Mouse (Mus musculus) thymus, adult 2 months (tissue): ENCODE results near the gene Pebp1. TPM values are rescaled to one million over a fixed set of nuclear protein-coding genes. Genes with fewer than 3 reads are reported as not detected.
A peak's percentile ranks its signal among the peaks of the same experiment; 100 is the strongest.

Experiments
- DNase-seq: peaks from one replicate; pipeline ENCODE4 v3.0.0; 2021
- H3K27ac ChIP-seq: fragments of 200-500 bp; 2 replicates; pipeline ENCODE4 v1.5.1; 2012; ENCODE audit warnings: low read length, control low read depth; ENCODE audit not compliant: control insufficient read depth, insufficient read depth
- H3K27me3 ChIP-seq: fragments of 200-500 bp; 2 replicates; pipeline ENCODE4 v1.6.1; 2012; ENCODE audit warnings: mild to moderate bottlenecking, low read length, moderate library complexity, mixed read lengths; ENCODE audit not compliant: control insufficient read depth, insufficient read depth
- H3K36me3 ChIP-seq: fragments of 200-500 bp; 2 replicates; pipeline ENCODE4 v1.6.1; 2012; ENCODE audit warnings: mild to moderate bottlenecking, low read length, moderate library complexity; ENCODE audit not compliant: control insufficient read depth, insufficient read depth
- H3K4me1 ChIP-seq: fragments of 200-500 bp; replicated peaks from 2 replicates; pipeline ENCODE4 v1.6.1; 2012; ENCODE audit warnings: low read length; ENCODE audit not compliant: control insufficient read depth, insufficient read depth
- H3K4me3 ChIP-seq: fragments of 200-500 bp; 2 replicates; pipeline ENCODE4 v1.5.1; 2012; ENCODE audit warnings: mild to moderate bottlenecking, low read length, control low read depth, moderate library complexity; ENCODE audit not compliant: control insufficient read depth, insufficient read depth
- CTCF ChIP-seq: fragments of 200-500 bp; IDR thresholded peaks from 2 replicates; pipeline ENCODE4 v1.5.1; 2012; ENCODE audit warnings: mild to moderate bottlenecking, control low read depth, low read length, moderate library complexity, borderline replicate concordance; ENCODE audit not compliant: control insufficient read depth, poor library complexity, insufficient read depth; ENCODE audit errors: extremely low read depth
- POLR2A ChIP-seq: fragments of 200-500 bp; IDR thresholded peaks from 2 replicates; pipeline ENCODE4 v1.6.1; 2012; ENCODE audit warnings: mild to moderate bottlenecking, low read length, control low read depth, moderate library complexity; ENCODE audit not compliant: control insufficient read depth, poor library complexity, insufficient read depth; ENCODE audit errors: extremely low read depth
- WGBS: fragments of 180-500 bp; shearing (Covaris S2); methylation state at CpG from one replicate; pipeline ENCODE4 v1.1.7; 2018; 5-methylcytosine and 5-hydroxymethylcytosine counted together
- polyA plus RNA-seq: library from polyadenylated mRNA; depleted of rRNA; stranded (reverse); fragments of >200 nt; gene quantifications from 2 replicates; pipeline ENCODE4 v1.2.3, GENCODE M21; 2012; rRNA removed

Pebp1 gene
- polyA plus RNA-seq = 498 and 588 TPM in 2 replicates

- H3K27me3 ChIP-seq = no peaks in the 10 kb centered on the region
- under 1% methylated on average over 77 of the region's 77 CpGs for WGBS
- peak; percentile 96 for DNase-seq
- H3K27ac ChIP-seq = no peak within 1 kb of the TSS
- H3K36me3 ChIP-seq = no peaks in the 10 kb centered on the region
- TF ChIP-seq POLR2A = no peak
- TF ChIP-seq CTCF = no peak; the same call in 1 of the 2 replicates
- H3K4me1 ChIP-seq = peaks cover 9% of the 10 kb centered on the region
- H3K4me3 ChIP-seq = peak within 1 kb of the TSS; percentile 82
These were observed at the start of gene Pebp1 for GRCm38 (mm10) chr5:117286831-117287822. TSS of gene Pebp1 (minus strand) at chr5:117287625.

- Histone ChIP-seq H3K4me1 (no peaks in the 10 kb centered on the region), H3K27ac (no peak overlapping the region), H3K4me3 (no peak overlapping the region), H3K27me3 (no peaks in the 10 kb centered on the region; the same call in 1 of the 2 replicates), H3K36me3 (no peaks in the 10 kb centered on the region)
- no peak for DNase-seq
- WGBS = 97% methylated on average over 7 of the region's 7 CpGs
- no peak for TF ChIP-seq CTCF
- TF ChIP-seq POLR2A = no peak
These were observed 43.0 kb upstream of the Pebp1 start for GRCm38 (mm10) chr5:117330457-117330856.

GRCm38 (mm10) chr5:117326408-117326807 lies 39.0 kb upstream of the Pebp1 start:
- H3K27ac ChIP-seq = no peak overlapping the region
- 88% methylated on average over 6 of the region's 6 CpGs for WGBS
- DNase-seq = no peak
- H3K27me3 ChIP-seq = no peaks in the 10 kb centered on the region
- no peak overlapping the region for H3K4me3 ChIP-seq
- H3K4me1 ChIP-seq = no peaks in the 10 kb centered on the region
- no peaks in the 10 kb centered on the region for H3K36me3 ChIP-seq
- TF ChIP-seq CTCF = no peak
- no peak for TF ChIP-seq POLR2A

GRCm38 (mm10) chr5:117323751-117324150 lies 36.3 kb upstream of the Pebp1 start:
- peaks cover 6% of the 10 kb centered on the region for H3K4me1 ChIP-seq
- DNase-seq = no peak
- H3K27me3 ChIP-seq = peaks cover 13% of the 10 kb centered on the region; the same call in 1 of the 2 replicates
- TF ChIP-seq CTCF (no peak), POLR2A (no peak)
- 92% methylated on average over 9 of the region's 9 CpGs for WGBS
- H3K4me3 ChIP-seq = no peak overlapping the region
- no peak overlapping the region for H3K27ac ChIP-seq
- no peaks in the 10 kb centered on the region for H3K36me3 ChIP-seq

- TF ChIP-seq CTCF (no peak), POLR2A (no peak)
- WGBS = under 1% methylated on average over 81 of the region's 81 CpGs
- Histone ChIP-seq H3K36me3 (no peaks in the 10 kb centered on the region), H3K27me3 (peaks cover 19% of the 10 kb centered on the region; the same call in 1 of the 2 replicates), H3K4me1 (peaks cover 9% of the 10 kb centered on the region), H3K4me3 (peak within 1 kb of the TSS; percentile 72), H3K27ac (no peak within 1 kb of the TSS)
- DNase-seq = peak; percentile 32
These were observed 31.6 kb upstream of the Pebp1 start, which contains the start of gene Vsig10 for GRCm38 (mm10) chr5:117318741-117319629. TSS of gene Vsig10 (plus strand) at chr5:117319083.

GRCm38 (mm10) chr5:117314587-117315428 lies 27.4 kb upstream of the Pebp1 start:
- no peak for DNase-seq
- TF ChIP-seq CTCF = no peak
- TF ChIP-seq POLR2A = no peak
- Histone ChIP-seq H3K27me3 (peaks cover 12% of the 10 kb centered on the region; the same call in 1 of the 2 replicates), H3K27ac (no peak overlapping the region), H3K36me3 (no peaks in the 10 kb centered on the region), H3K4me1 (peaks cover 9% of the 10 kb centered on the region), H3K4me3 (no peak overlapping the region)
- WGBS = 60% methylated on average over 9 of the region's 9 CpGs
